Comparison of ENCODE assay signal across 29 mouse cellular contexts in genomic region chr9:110783611-110784010, GRCm38 (mm10). TPM values are rescaled to one million over a fixed set of nuclear protein-coding genes. Genes with fewer than 3 reads are reported as not detected.
DNase-seq lines count a peak whose midpoint lies in the region; ATAC-seq lines count a peak whose summit lies in the region.
"Had no signal": no experiment of that assay in that cellular context is flagged by ENCODE, and none has a peak within 500 bp of the region (broad histone marks: within the 10 kb centered on the region; RNA-seq: fewer than 3 reads in every experiment).

No protein-coding gene starts in this region.

- DNase-seq in embryo, embryonic 10 days (ENCODE audit: low spot score): peak; percentile 45
- no peak for DNase-seq in embryo, embryonic 9.5 days (ENCODE audit: extremely low spot score)
- peak; percentile 42 to 48 for DNase-seq in kidney, postnatal 36 days
- peak; percentile 50 for DNase-seq in A20 (ENCODE audit: low read depth, low spot score)
- peak; percentile 47 for DNase-seq in embryonic facial prominence, embryonic 11.5 days (ENCODE audit: low spot score)
- no peak for DNase-seq in heart, adult 18-20 months
- DNase-seq in heart, adult 8-10 months (ENCODE audit: low spot score): no peak
- DNase-seq: adrenal gland, adult 2 months; cerebellum, adult 11-12 months; cerebellum, postnatal 10 days; gastrocnemius, postnatal 10 days; lung, adult 2 months; thymus, adult 2 months; thymus, postnatal 4 days had no signal

- no peak overlapping the region for H3K9ac ChIP-seq in kidney, embryonic 16.5 days (replicated peaks; ENCODE audit: low read length)
- H3K9ac ChIP-seq in embryonic facial prominence, embryonic 11.5 days (replicated peaks; ENCODE audit: low read length): no peak overlapping the region
- H3K9ac ChIP-seq: heart, embryonic 13.5 days; hindbrain, embryonic 12.5 days; liver, embryonic 12.5 days; neural tube, embryonic 15.5 days had no signal

- H3K9me3 ChIP-seq in kidney, embryonic 16.5 days (ENCODE audit: low read length): no peaks in the 10 kb centered on the region
- H3K9me3 ChIP-seq in embryonic facial prominence, embryonic 11.5 days (replicated peaks; ENCODE audit: control insufficient read depth, low read length): no peaks in the 10 kb centered on the region
- H3K9me3 ChIP-seq: forebrain, embryonic 10.5 days; heart, embryonic 13.5 days; hindbrain, embryonic 12.5 days; liver, embryonic 12.5 days; neural tube, embryonic 15.5 days had no signal

- WGBS in kidney, embryonic 16.5 days: 42% methylated on average over 1 of the region's 1 CpGs
- WGBS in embryonic facial prominence, embryonic 11.5 days: 18% methylated on average over 1 of the region's 1 CpGs

- peaks cover 9% of the 10 kb centered on the region; the same call in 1 of the 2 replicates for H3K4me1 ChIP-seq in kidney, embryonic 16.5 days (ENCODE audit: insufficient read depth, low read length)
- H3K4me1 ChIP-seq in embryonic facial prominence, embryonic 11.5 days (ENCODE audit: control insufficient read depth, insufficient read depth, low read length): peaks cover 3% of the 10 kb centered on the region; the same call in 1 of the 2 replicates

- no peak overlapping the region for H3K4me3 ChIP-seq in kidney, embryonic 16.5 days (ENCODE audit: low read length)
- no peak overlapping the region for H3K4me3 ChIP-seq in embryonic facial prominence, embryonic 11.5 days (ENCODE audit: low read depth, low read length)
- H3K4me3 ChIP-seq: forebrain, embryonic 10.5 days; heart, embryonic 13.5 days; hindbrain, embryonic 12.5 days; liver, embryonic 12.5 days; neural tube, embryonic 15.5 days had no signal

- ATAC-seq in kidney, embryonic 16.5 days (ENCODE audit: low FRiP score, low TSS enrichment): no peak
- no peak for ATAC-seq in embryonic facial prominence, embryonic 11.5 days (replicated peaks; ENCODE audit: insufficient number of reproducible peaks, low FRiP score, low TSS enrichment, low read depth)
- ATAC-seq: forebrain, embryonic 16.5 days; intestine, postnatal 0 days; liver, embryonic 12.5 days; Patski had no signal

- H3K27me3 ChIP-seq in kidney, embryonic 16.5 days (ENCODE audit: insufficient read depth, low read length): no peaks in the 10 kb centered on the region; the same call in 1 of the 2 replicates
- no peaks in the 10 kb centered on the region for H3K27me3 ChIP-seq in embryonic facial prominence, embryonic 11.5 days (ENCODE audit: control insufficient read depth, insufficient read depth, low read length)
- H3K27me3 ChIP-seq: Patski had no signal

- H3K36me3 ChIP-seq in kidney, embryonic 16.5 days (ENCODE audit: insufficient read depth, low read length): no peaks in the 10 kb centered on the region
- H3K36me3 ChIP-seq in embryonic facial prominence, embryonic 11.5 days (replicated peaks; ENCODE audit: control insufficient read depth, insufficient read depth, low read depth, low read length): no peaks in the 10 kb centered on the region
- H3K36me3 ChIP-seq: forebrain, embryonic 10.5 days; heart, embryonic 13.5 days; hindbrain, embryonic 12.5 days; liver, embryonic 12.5 days; neural tube, embryonic 15.5 days had no signal

- no peak overlapping the region for H3K4me2 ChIP-seq in kidney, embryonic 16.5 days (replicated peaks; ENCODE audit: low read depth, low read length)
- H3K4me2 ChIP-seq in embryonic facial prominence, embryonic 11.5 days (ENCODE audit: low read depth, low read length): no peak overlapping the region
- H3K4me2 ChIP-seq: heart, embryonic 13.5 days; hindbrain, embryonic 12.5 days; liver, embryonic 12.5 days; midbrain, embryonic 11.5 days; neural tube, embryonic 15.5 days had no signal

- no peak overlapping the region for H3K27ac ChIP-seq in kidney, embryonic 16.5 days (ENCODE audit: low read length)
- no peak overlapping the region for H3K27ac ChIP-seq in embryonic facial prominence, embryonic 11.5 days (replicated peaks; ENCODE audit: low read depth, low read length)
- H3K27ac ChIP-seq: forebrain, embryonic 10.5 days; heart, embryonic 13.5 days; hindbrain, embryonic 12.5 days; liver, embryonic 12.5 days; neural tube, embryonic 15.5 days had no signal

RNA-seq across cellular contexts. Expression of gene Prss42, which starts 14.4 kb away (rescaled TPM):
- polyA plus RNA-seq in kidney, embryonic 16.5 days (2015; fragmentation: Nextera tagmentation; extraction: Ambion mirVana): not detected in 2 replicates
- not detected in 2 replicates for polyA plus RNA-seq in embryonic facial prominence, embryonic 11.5 days (2014; fragmentation: Nextera tagmentation; extraction: Ambion mirVana)
- not detected for total RNA-seq in heart, adult 18-20 months (2021)
- not detected for total RNA-seq in heart, adult 8-10 months (2022)
- total RNA-seq: adrenal gland, adult 2 months; gastrocnemius, postnatal 10 days; granulocyte monocyte progenitor cell, adult 5-6 weeks; heart, postnatal 25 days; layer of hippocampus, postnatal 25 days had no signal
- polyA plus RNA-seq: adrenal gland, adult 2 months; forebrain, embryonic 10.5 days; forebrain, embryonic 16.5 days; heart, embryonic 13.5 days; hindbrain, embryonic 12.5 days; intestine, postnatal 0 days; limb, embryonic 11.5 days; liver, embryonic 12.5 days; lung, adult 2 months; midbrain, embryonic 11.5 days; neural tube, embryonic 15.5 days; Patski; stomach, embryonic 16.5 days; thymus, adult 2 months had no signal

RNA-seq across cellular contexts. Expression of gene Prss44, which starts 30.2 kb away (rescaled TPM):
- not detected in 2 replicates for polyA plus RNA-seq in kidney, embryonic 16.5 days (2015; fragmentation: Nextera tagmentation; extraction: Ambion mirVana)
- polyA plus RNA-seq in embryonic facial prominence, embryonic 11.5 days (2014; fragmentation: Nextera tagmentation; extraction: Ambion mirVana): not detected in 2 replicates
- total RNA-seq in heart, adult 18-20 months (2021): not detected
- total RNA-seq in heart, adult 8-10 months (2022): not detected
- total RNA-seq: adrenal gland, adult 2 months; gastrocnemius, postnatal 10 days; granulocyte monocyte progenitor cell, adult 5-6 weeks; heart, postnatal 25 days; layer of hippocampus, postnatal 25 days had no signal
- polyA plus RNA-seq: adrenal gland, adult 2 months; forebrain, embryonic 10.5 days; forebrain, embryonic 16.5 days; heart, embryonic 13.5 days; hindbrain, embryonic 12.5 days; intestine, postnatal 0 days; limb, embryonic 11.5 days; liver, embryonic 12.5 days; lung, adult 2 months; midbrain, embryonic 11.5 days; neural tube, embryonic 15.5 days; Patski; stomach, embryonic 16.5 days had no signal

RNA-seq across cellular contexts. Expression of gene Pth1r, which starts 36.7 kb away (rescaled TPM):
- polyA plus RNA-seq in kidney, embryonic 16.5 days (2015; fragmentation: Nextera tagmentation; extraction: Ambion mirVana): 98.8 and 108 TPM in 2 replicates
- 37.8 and 39.8 TPM in 2 replicates for polyA plus RNA-seq in embryonic facial prominence, embryonic 11.5 days (2014; fragmentation: Nextera tagmentation; extraction: Ambion mirVana)
- 1 to 10 TPM; 4.6 to 6.3 TPM for total RNA-seq in heart, adult 18-20 months (2021)
- total RNA-seq in heart, adult 8-10 months (2022): 1 to 10 TPM; 4.4 to 7.0 (median 5.1) TPM

RNA-seq across cellular contexts. Expression of gene Myl3, which starts 42.0 kb away (rescaled TPM):
- polyA plus RNA-seq in kidney, embryonic 16.5 days (2015; fragmentation: Nextera tagmentation; extraction: Ambion mirVana): 1.5 and 3.6 TPM in 2 replicates
- 2.8 and 14.9 TPM in 2 replicates for polyA plus RNA-seq in embryonic facial prominence, embryonic 11.5 days (2014; fragmentation: Nextera tagmentation; extraction: Ambion mirVana)
- total RNA-seq in heart, adult 18-20 months (2021): over 10,000 TPM; 10,039 to 12,689 TPM
- over 10,000 TPM; 10,766 to 11,632 (median 11,251) TPM for total RNA-seq in heart, adult 8-10 months (2022)
- total RNA-seq: granulocyte monocyte progenitor cell, adult 5-6 weeks had no signal
- polyA plus RNA-seq: adrenal gland, adult 2 months; intestine, postnatal 0 days had no signal

RNA-seq across cellular contexts. Expression of gene Prss43, which starts 42.9 kb away (rescaled TPM):
- not detected in 2 replicates for polyA plus RNA-seq in kidney, embryonic 16.5 days (2015; fragmentation: Nextera tagmentation; extraction: Ambion mirVana)
- not detected in 2 replicates for polyA plus RNA-seq in embryonic facial prominence, embryonic 11.5 days (2014; fragmentation: Nextera tagmentation; extraction: Ambion mirVana)
- total RNA-seq in heart, adult 18-20 months (2021): not detected
- total RNA-seq in heart, adult 8-10 months (2022): not detected
- total RNA-seq: adrenal gland, adult 2 months; gastrocnemius, postnatal 10 days; granulocyte monocyte progenitor cell, adult 5-6 weeks; heart, postnatal 25 days had no signal
- polyA plus RNA-seq: adrenal gland, adult 2 months; forebrain, embryonic 10.5 days; forebrain, embryonic 16.5 days; heart, embryonic 13.5 days; hindbrain, embryonic 12.5 days; intestine, postnatal 0 days; limb, embryonic 11.5 days; liver, embryonic 12.5 days; lung, adult 2 months; midbrain, embryonic 11.5 days; neural tube, embryonic 15.5 days; Patski; stomach, embryonic 16.5 days; thymus, adult 2 months had no signal

Comparison
In these comparisons a context has a peak if more than half of its experiments do, and no peak if none do; other contexts are left out.
1. DNase-seq: peak in embryo, embryonic 10 days (single experiment), kidney, postnatal 36 days (2 of 2), A20 (single experiment) and embryonic facial prominence, embryonic 11.5 days (single experiment); none in embryo, embryonic 9.5 days (single experiment), heart, adult 18-20 months (0 of 2) and heart, adult 8-10 months (single experiment).